Mouse (Mus musculus) neural tube, embryonic 13.5 days (tissue): ENCODE data around the gene Phf8. TPM values are rescaled to one million over a fixed set of nuclear protein-coding genes. Genes with fewer than 3 reads are reported as not detected.
"Not testable (repeated sequence)": the region's sequence is repeated elsewhere in the genome, so short reads cannot be mapped to it uniquely, and the experiment has no call there.

Experiments
- ATAC-seq: fragments of 200-750 bp; cut with Nextera tagmentation; 2 replicates; pipeline ENCODE4 v1.8.0; 2017; ENCODE audit warnings: low read depth, mild to moderate bottlenecking, moderate TSS enrichment, moderate library complexity
- H3K27ac ChIP-seq: fragments of 300-500 bp; sonication (generic); replicated peaks from 2 replicates; pipeline ENCODE4 v1.5.1; 2015; ENCODE audit warnings: moderate library complexity, mild to moderate bottlenecking, inconsistent platforms
- H3K27me3 ChIP-seq: fragments of 300-500 bp; sonication (generic); 2 replicates; pipeline ENCODE4 v1.6.1; 2015; ENCODE audit warnings: mild to moderate bottlenecking, inconsistent platforms
- H3K36me3 ChIP-seq: fragments of 300-500 bp; sonication (generic); 2 replicates; pipeline ENCODE4 v1.6.1; 2015; ENCODE audit warnings: mild to moderate bottlenecking, inconsistent platforms
- H3K4me1 ChIP-seq: fragments of 300-500 bp; sonication (generic); replicated peaks from 2 replicates; pipeline ENCODE4 v1.6.1; 2015; ENCODE audit warnings: inconsistent platforms
- H3K4me2 ChIP-seq: fragments of 300-500 bp; sonication (generic); 2 replicates; pipeline ENCODE4 v1.6.1; 2015; ENCODE audit warnings: inconsistent platforms, mild to moderate bottlenecking, moderate library complexity
- H3K4me3 ChIP-seq: fragments of 300-500 bp; sonication (generic); 2 replicates; pipeline ENCODE4 v1.5.1; 2015; ENCODE audit warnings: mild to moderate bottlenecking, inconsistent platforms
- H3K9ac ChIP-seq: fragments of 300-500 bp; sonication (generic); 2 replicates; pipeline ENCODE4 v1.6.1; 2015; ENCODE audit warnings: moderate library complexity, mild to moderate bottlenecking, inconsistent platforms
- H3K9me3 ChIP-seq: fragments of 300-500 bp; sonication (generic); 2 replicates; pipeline ENCODE4 v1.6.1; 2016; ENCODE audit warnings: inconsistent platforms
- WGBS: fragments of 180-500 bp; shearing (Covaris S2); methylation state at CpG from one replicate; pipeline ENCODE4 v1.1.7; 2015; 5-methylcytosine and 5-hydroxymethylcytosine counted together
- polyA plus RNA-seq: library from polyadenylated mRNA; unstranded; fragments of >200 nt; fragmentation: Nextera tagmentation; extraction: Ambion mirVana; gene quantifications from 2 replicates; pipeline ENCODE4 v1.2.1, GENCODE M21; 2015

Gene Phf8
- 18.2 and 22.9 TPM in 2 replicates for polyA plus RNA-seq

DNA sequence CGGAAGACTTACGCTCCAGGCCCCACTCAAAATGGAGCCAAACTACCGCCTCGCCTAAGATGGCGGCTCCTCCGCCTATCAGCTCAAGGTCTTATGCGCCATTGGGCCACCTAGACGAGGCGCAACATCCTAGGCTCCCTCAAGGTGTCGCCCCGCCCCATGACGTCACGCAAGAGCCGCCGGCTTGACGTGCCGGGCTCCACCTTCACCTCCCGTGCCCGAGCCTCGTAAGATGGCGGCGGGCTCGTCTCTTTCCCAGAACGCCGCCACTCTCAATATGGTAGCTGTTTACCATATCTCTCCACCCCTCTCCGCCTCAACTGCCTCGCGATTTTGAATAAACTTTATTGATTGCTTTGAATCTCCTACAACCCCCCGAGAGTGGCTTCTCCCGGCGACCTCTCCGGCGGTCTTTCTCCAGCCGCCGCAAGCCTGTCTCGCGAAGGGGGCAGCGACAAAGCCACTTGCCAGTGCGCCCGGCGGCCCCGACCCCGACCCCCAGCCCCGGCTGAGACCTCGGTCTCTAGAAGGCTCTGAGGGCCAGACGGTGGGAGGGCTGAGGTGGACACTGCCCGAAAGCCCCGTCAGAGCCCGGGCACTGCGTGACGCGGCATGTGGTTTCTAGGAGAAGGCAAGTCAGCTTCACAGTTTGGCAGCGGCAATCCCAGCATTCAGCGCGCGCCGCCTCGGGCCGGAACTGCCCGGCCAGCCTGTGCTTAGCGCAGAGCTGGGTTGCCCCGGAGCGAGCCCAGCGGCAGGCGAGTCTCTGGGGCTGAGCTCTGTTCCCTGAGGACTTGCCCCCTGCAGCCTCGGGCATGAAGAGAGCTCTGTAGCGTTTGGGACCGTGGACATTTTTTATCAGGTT is at the start of gene Phf8:
Gene Phf8 (plus strand): TSS at position 215 of the 865 bp plus-strand sequence.
- Histone ChIP-seq H3K9me3 (no peaks in the 10 kb centered on the region), H3K27ac (peak within 1 kb of the TSS; percentile 97), H3K9ac (peak within 1 kb of the TSS; percentile 82), H3K27me3 (no peaks in the 10 kb centered on the region; the same call in 1 of the 2 replicates), H3K4me1 (peaks cover 6% of the 10 kb centered on the region; the same call in 1 of the 2 replicates), H3K4me2 (peak within 1 kb of the TSS; percentile 70), H3K4me3 (peak within 1 kb of the TSS; percentile 54), H3K36me3 (no peaks in the 10 kb centered on the region)
- peak; percentile 97 for ATAC-seq
- 18% methylated on average over 68 of the region's 68 CpGs for WGBS

DNA sequence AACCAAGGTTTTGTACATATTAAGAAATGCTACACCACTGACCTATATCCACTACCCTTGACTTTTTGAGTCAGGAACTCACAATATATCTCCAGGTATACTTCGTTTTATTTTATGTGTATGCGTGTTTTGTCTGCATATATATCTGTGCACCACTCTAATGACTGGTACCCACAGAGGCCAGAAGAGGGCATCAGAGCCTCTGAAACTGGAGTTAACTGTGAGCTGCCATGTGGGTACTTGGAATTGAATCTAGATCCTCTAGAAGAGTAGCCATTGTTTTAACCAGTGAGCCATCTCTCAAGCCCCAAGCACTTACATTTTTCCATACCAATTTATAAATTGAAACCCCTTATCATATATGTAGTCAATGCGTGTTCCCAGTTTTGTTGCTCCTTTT is 32.3 kb upstream of the Phf8 start:
- Histone ChIP-seq H3K9me3 (no peaks in the 10 kb centered on the region), H3K4me1 (no peaks in the 10 kb centered on the region), H3K9ac (no peak overlapping the region), H3K4me3 (no peak overlapping the region), H3K36me3 (no peaks in the 10 kb centered on the region), H3K27me3 (no peaks in the 10 kb centered on the region), H3K4me2 (no peak overlapping the region), H3K27ac (no peak overlapping the region)
- no peak for ATAC-seq
- 91% methylated on average over 3 of the region's 3 CpGs for WGBS

DNA sequence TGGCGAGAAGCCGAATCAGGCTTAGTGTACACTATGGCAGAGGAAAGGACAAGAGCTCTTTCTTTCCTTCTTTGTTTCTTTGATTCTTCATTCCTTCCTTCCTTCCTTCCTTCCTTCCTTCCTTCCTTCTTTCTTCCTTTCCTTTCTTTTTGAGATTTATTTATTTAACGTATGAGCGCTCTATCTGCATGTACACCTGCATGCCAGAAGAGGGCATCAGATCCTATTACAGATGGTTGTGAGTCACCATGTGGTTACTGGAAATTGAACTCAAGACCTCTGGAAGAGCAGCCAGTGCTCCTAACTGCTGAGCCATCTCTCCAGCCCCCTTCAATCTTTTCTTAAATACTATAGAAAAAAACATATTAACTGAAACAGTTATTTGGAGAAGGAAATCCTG is 27.2 kb upstream of the Phf8 start:
- H3K36me3 ChIP-seq, H3K4me1 ChIP-seq, H3K4me3 ChIP-seq, H3K27me3 ChIP-seq, H3K9ac ChIP-seq, H3K27ac ChIP-seq, H3K4me2 ChIP-seq, H3K9me3 ChIP-seq, ATAC-seq: not testable (repeated sequence)
- WGBS = 91% methylated on average over 4 of the region's 4 CpGs

DNA sequence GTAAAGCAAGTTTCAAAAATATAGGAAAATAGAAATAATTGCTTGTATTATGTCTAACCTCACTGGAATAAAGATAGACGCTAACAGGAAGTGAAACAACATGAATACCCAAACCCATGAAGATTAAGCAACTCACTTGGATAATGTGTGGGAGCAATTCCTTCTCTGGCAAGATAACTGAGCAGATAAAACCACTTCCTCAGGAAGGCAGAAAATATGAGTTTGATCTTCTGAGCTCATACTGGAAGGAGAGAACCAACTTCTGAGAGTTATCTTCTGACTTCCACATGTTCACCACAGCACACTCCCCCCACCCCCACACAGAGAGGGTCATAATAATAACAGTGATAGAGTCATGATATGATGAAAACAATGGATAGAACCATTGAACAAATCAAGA is 23.9 kb upstream of the Phf8 start:
- Histone ChIP-seq H3K9me3 (no peaks in the 10 kb centered on the region), H3K4me3 (no peak overlapping the region), H3K27ac (no peak overlapping the region), H3K9ac (no peak overlapping the region), H3K36me3 (no peaks in the 10 kb centered on the region), H3K4me1 (no peaks in the 10 kb centered on the region), H3K4me2 (no peak overlapping the region), H3K27me3 (no peaks in the 10 kb centered on the region)
- no peak for ATAC-seq
- 93% methylated on average over 1 of the region's 1 CpGs for WGBS

DNA sequence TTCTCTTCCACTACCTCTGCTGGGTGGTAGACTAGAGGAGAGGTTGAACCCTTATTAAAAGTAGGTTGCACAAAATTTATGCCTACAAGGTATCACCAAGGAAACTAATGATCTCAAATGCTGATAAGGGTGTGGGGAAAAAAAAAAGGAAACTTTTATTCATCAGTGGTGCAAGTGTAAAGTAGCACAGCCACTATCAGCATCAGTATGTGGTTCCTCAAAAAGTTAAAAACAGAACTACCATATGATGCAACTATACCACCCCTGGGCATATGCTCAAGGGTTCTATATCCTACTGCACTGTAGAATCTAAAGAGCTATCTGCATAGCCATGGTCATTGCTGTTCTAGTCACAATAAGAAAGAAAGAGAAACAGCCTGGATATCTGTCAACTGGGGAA is 11.9 kb upstream of the Phf8 start:
- H3K27ac ChIP-seq = no peak overlapping the region
- no peak overlapping the region for H3K4me3 ChIP-seq
- H3K36me3 ChIP-seq = no peaks in the 10 kb centered on the region
- no peaks in the 10 kb centered on the region for H3K27me3 ChIP-seq
- H3K9ac ChIP-seq = no peak overlapping the region
- H3K9me3 ChIP-seq = no peaks in the 10 kb centered on the region
- H3K4me2 ChIP-seq = no peak overlapping the region
- ATAC-seq = no peak
- no peaks in the 10 kb centered on the region for H3K4me1 ChIP-seq

DNA sequence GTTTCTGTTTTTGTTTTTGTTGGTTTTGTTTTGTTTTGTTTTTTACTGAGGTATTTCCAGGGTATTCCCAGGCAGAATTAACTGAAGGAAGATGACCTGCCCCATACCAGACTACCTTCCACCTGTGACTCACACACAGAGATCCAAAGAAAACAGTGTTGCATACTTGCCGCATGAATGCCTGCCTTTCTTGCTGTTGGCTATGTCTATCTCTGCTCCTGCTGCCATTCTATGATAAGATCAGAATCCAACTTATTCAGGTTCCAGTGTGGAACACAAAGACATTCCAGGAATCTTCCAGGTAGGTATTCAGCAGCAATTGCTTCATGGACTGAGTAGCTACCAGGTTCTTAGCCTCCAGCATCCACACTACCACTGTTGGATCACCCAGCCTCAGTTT is 10.6 kb upstream of the Phf8 start:
- Histone ChIP-seq H3K27ac (no peak overlapping the region), H3K9ac (no peak overlapping the region), H3K4me1 (no peaks in the 10 kb centered on the region), H3K27me3 (no peaks in the 10 kb centered on the region), H3K36me3 (no peaks in the 10 kb centered on the region), H3K9me3 (no peaks in the 10 kb centered on the region), H3K4me2 (no peak overlapping the region), H3K4me3 (no peak overlapping the region)
- WGBS = 92% methylated on average over 1 of the region's 1 CpGs
- no peak for ATAC-seq

DNA sequence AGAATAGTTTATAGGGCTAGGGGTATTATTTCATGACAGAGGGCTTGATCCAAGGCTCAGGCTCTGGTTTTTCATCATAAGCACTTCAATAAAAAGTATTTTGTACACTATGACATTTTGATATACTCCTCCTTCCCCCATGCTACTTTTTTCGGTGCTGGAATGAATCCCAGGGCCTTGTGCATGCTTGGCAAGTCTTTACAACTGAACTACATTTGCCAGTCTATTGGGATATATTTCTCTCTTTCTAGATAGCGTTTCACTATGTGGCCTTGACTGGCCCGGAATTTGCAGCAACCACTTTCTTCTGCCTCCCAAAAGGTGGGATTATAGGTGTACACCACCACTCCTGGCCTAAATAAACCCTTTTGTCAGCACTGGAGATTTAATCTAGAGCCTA is 7.4 kb upstream of the Phf8 start:
- H3K36me3 ChIP-seq = no peaks in the 10 kb centered on the region
- no peak overlapping the region for H3K4me3 ChIP-seq
- H3K9ac ChIP-seq = no peak overlapping the region
- 77% methylated on average over 3 of the region's 3 CpGs for WGBS
- ATAC-seq = no peak
- no peaks in the 10 kb centered on the region; the same call in 1 of the 2 replicates for H3K27me3 ChIP-seq
- H3K9me3 ChIP-seq = no peaks in the 10 kb centered on the region
- no peaks in the 10 kb centered on the region for H3K4me1 ChIP-seq
- no peak overlapping the region for H3K4me2 ChIP-seq
- no peak overlapping the region for H3K27ac ChIP-seq

DNA sequence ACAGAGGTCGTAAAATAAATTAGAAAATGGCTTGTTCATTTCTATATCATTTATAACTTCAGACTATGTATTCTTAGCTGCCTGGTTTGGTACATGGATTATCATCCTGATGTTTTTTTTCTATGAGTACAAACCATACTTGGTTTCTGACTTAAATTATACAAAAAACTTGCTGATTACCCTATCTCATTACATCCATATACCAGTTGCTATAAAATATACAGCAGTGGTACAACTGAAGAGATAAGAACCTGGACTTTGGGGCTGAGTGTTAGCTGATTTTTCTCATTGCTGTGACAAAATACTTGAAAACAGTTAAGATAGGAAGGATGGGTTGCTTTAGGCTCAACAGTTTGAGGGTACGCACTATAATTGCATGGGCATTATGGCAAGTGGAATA is 6.8 kb upstream of the Phf8 start:
- no peak for ATAC-seq
- Histone ChIP-seq H3K27ac (no peak overlapping the region), H3K4me1 (no peaks in the 10 kb centered on the region)

DNA sequence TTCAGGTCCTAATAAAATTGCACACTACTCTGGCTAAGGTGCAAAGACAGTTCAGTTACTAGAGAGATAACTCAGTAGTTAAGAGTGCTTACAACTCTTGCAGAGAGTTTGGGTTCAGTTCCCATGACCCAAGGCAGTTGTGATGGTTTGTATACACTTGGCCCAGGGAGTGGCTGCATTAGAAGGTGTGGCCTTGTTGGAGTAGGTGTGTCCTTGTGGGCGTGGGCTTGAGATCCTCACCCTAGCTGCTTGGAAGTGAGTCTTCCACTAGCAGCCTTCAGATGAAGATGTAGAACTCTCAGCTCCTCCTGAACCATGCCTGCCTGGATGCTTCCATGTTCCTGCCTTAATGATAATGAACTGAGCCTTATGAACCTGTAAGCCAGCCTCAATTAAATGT is 2.3 kb upstream of the Phf8 start:
- Histone ChIP-seq H3K9me3 (no peaks in the 10 kb centered on the region), H3K4me2 (no peak overlapping the region), H3K4me1 (peaks cover 6% of the 10 kb centered on the region; the same call in 1 of the 2 replicates), H3K4me3 (no peak overlapping the region), H3K27ac (no peak overlapping the region), H3K9ac (no peak overlapping the region), H3K36me3 (no peaks in the 10 kb centered on the region), H3K27me3 (no peaks in the 10 kb centered on the region; the same call in 1 of the 2 replicates)
- ATAC-seq = no peak
- 72% methylated on average over 1 of the region's 1 CpGs for WGBS

More for the DNA sequence above, 6.8 kb upstream of the Phf8 start:
- Histone ChIP-seq H3K4me2 (no peak overlapping the region), H3K9ac (no peak overlapping the region), H3K4me3 (no peak overlapping the region), H3K36me3 (no peaks in the 10 kb centered on the region), H3K27me3 (no peaks in the 10 kb centered on the region; the same call in 1 of the 2 replicates), H3K9me3 (no peaks in the 10 kb centered on the region)
- 90% methylated on average over 2 of the region's 2 CpGs for WGBS

DNA sequence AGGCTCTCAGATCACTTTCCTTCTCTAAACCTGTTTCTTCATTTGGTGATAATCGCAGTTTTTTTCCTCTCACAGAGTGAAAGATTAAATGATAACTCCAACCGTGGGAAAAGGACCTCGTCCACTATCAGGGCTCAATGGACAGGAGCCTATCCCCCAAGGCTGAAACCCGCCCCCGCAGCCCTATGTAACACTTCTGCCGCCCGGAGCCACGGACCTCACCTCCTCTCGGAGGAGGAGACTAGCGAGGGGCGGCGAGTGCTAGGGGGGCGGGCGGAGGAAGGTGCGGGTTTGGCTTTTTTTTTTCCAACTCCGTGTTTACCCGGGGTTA is 380 bp upstream of the Phf8 start:
- WGBS = 26% methylated on average over 17 of the region's 17 CpGs
- H3K4me1 ChIP-seq = peaks cover 6% of the 10 kb centered on the region; the same call in 1 of the 2 replicates
- H3K9me3 ChIP-seq = no peaks in the 10 kb centered on the region
- H3K4me2 ChIP-seq = peak overlapping the region; percentile 46
- H3K27ac ChIP-seq = peak overlapping the region; percentile 97
- H3K27me3 ChIP-seq = no peaks in the 10 kb centered on the region; the same call in 1 of the 2 replicates
- no peaks in the 10 kb centered on the region for H3K36me3 ChIP-seq
- peak overlapping the region; percentile 73 for H3K9ac ChIP-seq
- no peak; the same call in 1 of the 2 replicates for ATAC-seq
- peak overlapping the region; percentile 54 for H3K4me3 ChIP-seq

DNA sequence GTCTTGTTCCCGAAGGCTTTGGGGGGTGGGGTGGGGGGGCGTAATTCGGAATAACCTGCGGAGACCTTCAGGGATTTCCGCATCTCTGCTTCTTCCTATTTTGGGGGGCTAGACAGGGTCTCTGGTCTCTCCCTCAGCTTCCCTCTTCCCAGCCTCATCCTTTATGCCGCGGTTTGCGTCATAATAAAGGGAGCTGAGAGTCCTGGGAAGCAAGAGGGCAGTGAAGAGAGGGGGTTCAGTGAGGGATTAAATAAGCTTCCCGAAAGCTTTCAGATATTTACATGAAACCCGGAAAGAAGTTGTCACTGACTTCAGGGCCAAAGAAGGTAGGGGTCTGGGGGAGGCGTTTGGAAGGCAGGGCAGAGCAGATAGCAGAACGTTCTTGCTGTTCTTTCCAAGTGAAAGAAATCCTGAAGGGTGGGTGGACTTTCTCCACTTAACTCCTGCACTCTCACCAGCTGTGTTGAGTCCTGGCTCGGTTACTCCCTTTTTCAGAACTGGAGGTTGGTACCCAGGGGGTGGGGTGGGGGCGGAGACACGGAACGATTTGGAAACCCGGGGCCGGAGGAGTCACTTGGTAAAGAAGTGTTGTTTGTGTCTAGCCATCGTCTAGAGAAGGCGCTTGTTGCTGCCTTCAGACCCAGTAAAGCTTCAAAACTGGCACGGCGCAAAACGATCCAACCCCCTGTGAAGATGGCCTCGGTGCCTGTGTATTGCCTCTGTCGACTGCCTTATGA is 1.5 kb downstream of the Phf8 start:
- Histone ChIP-seq H3K27me3 (no peaks in the 10 kb centered on the region), H3K4me3 (peak overlapping the region; percentile 54), H3K27ac (peak overlapping the region; percentile 97), H3K9ac (peak overlapping the region; percentile 82), H3K4me1 (peaks cover 6% of the 10 kb centered on the region; the same call in 1 of the 2 replicates), H3K9me3 (no peaks in the 10 kb centered on the region), H3K36me3 (no peaks in the 10 kb centered on the region), H3K4me2 (peak overlapping the region; percentile 70)
- ATAC-seq = no peak
- WGBS = 20% methylated on average over 25 of the region's 25 CpGs

DNA sequence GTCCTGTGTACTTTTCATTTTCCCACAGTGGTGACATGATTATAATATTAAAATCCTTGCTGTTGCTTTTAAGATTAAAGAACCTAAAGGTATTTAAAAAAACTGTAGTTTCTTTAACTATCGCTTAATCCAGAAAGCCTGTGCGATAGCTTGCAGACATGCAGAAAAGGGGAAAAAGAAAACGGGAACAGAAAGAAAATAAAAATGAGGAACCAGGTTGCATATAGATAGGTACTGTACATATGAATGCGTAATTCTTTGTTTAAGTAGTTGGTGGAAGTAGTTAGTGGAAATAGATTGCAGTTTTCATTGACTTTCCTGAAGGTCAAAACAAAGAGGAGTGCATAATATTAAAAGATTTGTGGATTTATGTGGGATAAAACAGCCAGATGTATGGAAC is 32.9 kb downstream of the Phf8 start:
- 93% methylated on average over 4 of the region's 4 CpGs for WGBS
- no peak for ATAC-seq
- Histone ChIP-seq H3K27me3 (no peaks in the 10 kb centered on the region), H3K4me1 (no peaks in the 10 kb centered on the region), H3K9ac (no peak overlapping the region), H3K9me3 (no peaks in the 10 kb centered on the region), H3K36me3 (peaks cover 28% of the 10 kb centered on the region), H3K4me3 (no peak overlapping the region), H3K4me2 (no peak overlapping the region), H3K27ac (no peak overlapping the region)
